Mouse (Mus musculus): ENCODE results near the gene Fam69b. TPM values are rescaled to one million over a fixed set of nuclear protein-coding genes. Genes with fewer than 3 reads are reported as not detected.

The Fam69b gene
- polyA plus RNA-seq, 1 experiment = 119 TPM

DNA sequence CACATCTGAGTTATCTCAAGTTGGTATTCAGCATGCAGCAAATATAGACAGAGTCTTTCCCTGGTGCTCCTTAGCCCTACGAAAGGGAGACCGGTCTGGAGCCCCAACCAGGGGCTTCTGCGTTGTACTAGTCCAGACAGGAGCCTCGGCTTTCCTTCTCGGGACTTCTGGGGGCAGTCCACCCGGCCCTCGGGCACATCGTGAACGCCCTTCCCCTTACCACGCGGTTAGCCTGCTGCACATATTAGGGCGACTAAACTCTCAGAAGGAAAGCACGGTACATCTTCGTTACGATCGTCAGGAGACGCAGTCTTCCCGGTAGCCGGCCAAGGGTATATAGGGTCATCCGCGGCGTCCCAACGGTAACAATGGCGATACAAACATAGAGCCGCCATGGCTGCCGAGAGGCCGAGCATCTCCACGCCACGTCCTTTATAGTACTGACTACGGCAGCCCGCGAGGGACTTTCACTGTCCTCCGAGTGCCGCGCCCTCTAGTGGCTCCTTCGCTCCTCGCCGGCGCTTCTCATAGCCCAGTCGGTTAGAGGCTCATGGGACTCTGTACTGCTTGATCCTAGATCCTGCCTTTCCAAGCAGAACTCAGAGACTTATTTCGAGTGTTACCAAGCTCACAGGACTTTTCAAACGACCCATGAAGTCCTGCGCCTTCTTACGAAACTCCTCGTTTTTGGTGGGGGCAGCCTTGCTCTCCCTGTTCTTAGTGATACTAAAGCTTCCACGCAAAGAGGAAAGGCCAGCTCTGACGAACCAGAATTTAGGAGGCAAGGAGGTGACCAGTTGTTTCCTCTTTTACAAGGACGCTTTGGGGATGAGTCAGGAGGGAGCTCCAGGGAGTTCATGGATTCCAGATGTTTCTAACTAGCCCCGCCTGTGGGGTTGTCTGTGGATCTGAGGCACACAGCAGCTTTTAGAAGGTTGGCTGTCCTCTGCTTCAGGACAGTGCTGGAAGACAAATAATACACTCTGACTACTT, 11.9 kb downstream of the Fam69b start:
- TF ChIP-seq CTCF (IDR thresholded peaks at IDR 0.05; ENCODE audit: borderline replicate concordance, extremely low read depth, insufficient read depth, insufficient read length) (peak; percentile 95), POLR2A (IDR thresholded peaks at IDR 0.05; ENCODE audit: borderline replicate concordance, extremely low read depth, insufficient read depth, insufficient read length, poor library complexity, severe bottlenecking) (peak; percentile 92; the same call in 1 of the 2 replicates)
- peak; percentile 97 for DNase-seq (ENCODE audit: low read depth)

GRCm38 (mm10) chr2:26641006-26641647, 12.9 kb downstream of the Fam69b start:
- TF ChIP-seq POLR2A (IDR thresholded peaks at IDR 0.05; ENCODE audit: borderline replicate concordance, extremely low read depth, insufficient read depth, insufficient read length, poor library complexity, severe bottlenecking) (no peak), CTCF (IDR thresholded peaks at IDR 0.05; ENCODE audit: borderline replicate concordance, extremely low read depth, insufficient read depth, insufficient read length) (no peak)
- DNase-seq (ENCODE audit: low read depth) = no peak

DNA sequence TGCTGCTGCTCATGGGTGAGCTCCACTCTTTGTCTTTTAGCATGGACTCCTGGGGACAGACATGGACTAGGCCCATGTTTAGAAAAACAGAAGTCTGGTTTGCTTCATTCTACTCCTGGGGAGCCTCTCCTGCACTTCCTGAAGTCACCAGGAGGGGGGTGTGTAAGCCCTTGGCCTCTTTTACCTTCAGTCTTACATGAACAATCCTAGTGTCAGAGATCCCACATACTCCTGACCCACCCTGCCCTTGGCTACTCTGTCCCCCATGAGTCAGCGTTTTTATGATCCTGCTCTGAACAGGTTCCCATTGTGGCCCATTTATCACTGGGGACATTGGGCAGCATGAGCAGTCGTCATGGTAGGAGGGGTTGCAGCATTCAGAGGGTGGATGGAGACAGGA, 15.7 kb downstream of the Fam69b start:
- DNase-seq (ENCODE audit: low read depth) = no peak
- TF ChIP-seq CTCF (IDR thresholded peaks at IDR 0.05; ENCODE audit: borderline replicate concordance, extremely low read depth, insufficient read depth, insufficient read length) (peak; percentile 48; the same call in 1 of the 2 replicates), POLR2A (IDR thresholded peaks at IDR 0.05; ENCODE audit: borderline replicate concordance, extremely low read depth, insufficient read depth, insufficient read length, poor library complexity, severe bottlenecking) (no peak)

DNA sequence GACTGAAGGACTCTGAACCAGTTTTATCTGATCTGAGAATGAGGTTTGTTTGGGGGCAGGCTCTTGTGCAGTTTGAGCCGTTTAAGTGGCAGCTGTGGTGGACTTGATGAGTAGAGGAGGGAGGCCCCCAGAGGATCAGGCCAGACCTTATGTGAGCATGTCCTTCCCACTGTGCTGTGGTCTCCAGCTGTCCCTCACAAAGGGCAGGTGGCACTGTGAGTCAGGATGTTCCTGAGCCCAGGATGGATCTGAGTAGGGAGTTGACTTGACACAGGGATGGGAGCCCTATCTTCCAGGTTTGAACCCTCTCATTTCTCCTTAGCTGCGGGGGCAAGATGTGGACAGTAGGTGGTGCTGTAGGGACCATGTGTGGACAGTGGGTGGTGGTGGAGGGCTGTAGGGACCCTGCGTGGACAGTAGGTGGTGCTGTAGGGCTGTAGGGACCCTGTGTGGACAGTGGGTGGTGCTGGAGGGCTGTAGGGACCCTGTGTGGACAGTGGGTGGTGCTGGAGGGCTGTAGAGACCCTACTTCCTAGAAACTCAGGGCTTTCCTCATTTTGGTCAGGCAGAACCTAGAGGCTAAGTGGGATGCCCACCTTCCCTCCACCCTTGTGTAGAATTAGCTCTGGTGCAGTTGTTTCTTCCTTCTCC, 18.5 kb downstream of the Fam69b start:
- DNase-seq (ENCODE audit: low read depth) = peak; percentile 94
- peak; percentile 100 for TF ChIP-seq CTCF (IDR thresholded peaks at IDR 0.05; ENCODE audit: borderline replicate concordance, extremely low read depth, insufficient read depth, insufficient read length)
- TF ChIP-seq POLR2A (IDR thresholded peaks at IDR 0.05; ENCODE audit: borderline replicate concordance, extremely low read depth, insufficient read depth, insufficient read length, poor library complexity, severe bottlenecking) = no peak

DNA sequence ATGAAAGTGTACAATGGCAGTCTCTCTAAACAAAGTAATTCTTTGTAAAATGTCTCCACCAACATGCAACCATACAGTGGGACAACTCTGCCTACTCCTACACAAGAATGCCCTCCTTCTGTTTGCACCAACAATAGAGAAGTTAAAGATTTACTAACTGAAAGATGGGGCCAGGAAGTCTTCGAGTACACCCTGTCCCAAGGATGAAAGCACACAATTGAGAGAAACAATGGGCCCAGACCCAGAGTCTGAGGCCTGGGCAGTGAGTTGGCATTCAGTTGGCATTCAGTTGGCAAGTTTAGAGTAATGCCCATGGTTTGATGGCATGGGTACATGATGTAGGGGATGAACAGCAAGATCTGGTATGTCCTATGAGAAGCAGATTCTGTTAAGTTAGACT, 26.4 kb downstream of the Fam69b start:
- TF ChIP-seq POLR2A (IDR thresholded peaks at IDR 0.05; ENCODE audit: borderline replicate concordance, extremely low read depth, insufficient read depth, insufficient read length, poor library complexity, severe bottlenecking) (no peak), CTCF (IDR thresholded peaks at IDR 0.05; ENCODE audit: borderline replicate concordance, extremely low read depth, insufficient read depth, insufficient read length) (no peak)

DNA sequence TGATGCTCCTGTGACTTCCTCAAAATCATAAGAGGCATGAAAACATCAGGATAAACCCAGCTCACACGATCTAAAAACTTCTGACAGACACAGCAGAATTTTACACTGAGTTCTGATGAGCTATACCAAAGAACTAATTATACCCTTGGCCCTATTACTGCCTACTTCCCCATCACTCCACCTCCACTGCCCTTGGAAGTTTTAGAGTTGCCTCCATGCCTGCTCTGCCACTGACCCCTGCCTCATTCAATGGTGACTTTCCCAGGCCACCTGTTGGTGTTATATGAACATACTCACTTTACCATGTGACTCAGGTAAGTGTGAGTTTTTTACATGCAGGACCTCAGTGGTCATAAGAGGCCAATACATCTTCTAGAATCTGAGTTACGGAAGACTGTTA, 29.2 kb downstream of the Fam69b start:
- no peak for TF ChIP-seq CTCF (IDR thresholded peaks at IDR 0.05; ENCODE audit: borderline replicate concordance, extremely low read depth, insufficient read depth, insufficient read length)
- no peak for TF ChIP-seq POLR2A (IDR thresholded peaks at IDR 0.05; ENCODE audit: borderline replicate concordance, extremely low read depth, insufficient read depth, insufficient read length, poor library complexity, severe bottlenecking)
- DNase-seq (ENCODE audit: low read depth) = no peak

More for the DNA sequence above, 26.4 kb downstream of the Fam69b start:
- no peak for DNase-seq (ENCODE audit: low read depth)

GRCm38 (mm10) chr2:26661143-26661752, 33.0 kb downstream of the Fam69b start:
- TF ChIP-seq POLR2A (IDR thresholded peaks at IDR 0.05; ENCODE audit: borderline replicate concordance, extremely low read depth, insufficient read depth, insufficient read length, poor library complexity, severe bottlenecking) (no peak), CTCF (IDR thresholded peaks at IDR 0.05; ENCODE audit: borderline replicate concordance, extremely low read depth, insufficient read depth, insufficient read length) (peak; percentile 5; the same call in 1 of the 2 replicates)
- DNase-seq (ENCODE audit: low read depth) = no peak

GRCm38 (mm10) chr2:26661768-26662508, 33.7 kb downstream of the Fam69b start:
- no peak for TF ChIP-seq POLR2A (IDR thresholded peaks at IDR 0.05; ENCODE audit: borderline replicate concordance, extremely low read depth, insufficient read depth, insufficient read length, poor library complexity, severe bottlenecking)
- no peak for TF ChIP-seq CTCF (IDR thresholded peaks at IDR 0.05; ENCODE audit: borderline replicate concordance, extremely low read depth, insufficient read depth, insufficient read length)
- DNase-seq (ENCODE audit: low read depth) = no peak

DNA sequence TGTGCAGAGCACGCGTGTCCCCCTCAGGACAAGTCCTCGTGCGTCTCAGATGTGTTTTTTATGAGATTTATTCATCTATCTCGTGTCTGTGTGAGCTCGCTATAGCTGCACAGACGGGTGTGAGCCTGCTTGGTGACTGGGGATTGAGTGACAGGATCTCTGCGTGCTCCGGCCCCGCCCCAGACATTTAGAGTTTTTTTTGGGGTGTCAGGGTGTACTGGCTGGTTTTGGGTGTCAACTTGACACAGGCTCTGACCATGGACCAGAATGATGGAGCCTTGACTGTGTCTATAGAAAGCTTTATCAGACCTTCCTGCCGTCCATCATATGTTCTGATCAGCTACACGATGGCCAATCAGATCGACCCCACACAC, 34.2 kb downstream of the Fam69b start:
- TF ChIP-seq POLR2A (IDR thresholded peaks at IDR 0.05; ENCODE audit: borderline replicate concordance, extremely low read depth, insufficient read depth, insufficient read length, poor library complexity, severe bottlenecking) (no peak), CTCF (IDR thresholded peaks at IDR 0.05; ENCODE audit: borderline replicate concordance, extremely low read depth, insufficient read depth, insufficient read length) (no peak)
- DNase-seq (ENCODE audit: low read depth) = no peak

- TF ChIP-seq CTCF (IDR thresholded peaks at IDR 0.05; ENCODE audit: borderline replicate concordance, extremely low read depth, insufficient read depth, insufficient read length) (no peak), POLR2A (IDR thresholded peaks at IDR 0.05; ENCODE audit: borderline replicate concordance, extremely low read depth, insufficient read depth, insufficient read length, poor library complexity, severe bottlenecking) (no peak)
- no peak for DNase-seq (ENCODE audit: low read depth)
Measured at GRCm38 (mm10) chr2:26663112-26663511, 34.9 kb downstream of the Fam69b start.
